Mouse (Mus musculus) induced T-regulatory cell, adult 2 months (primary cell): ENCODE results near the gene Rnf220.

Experiments
- DNase-seq: peaks from one replicate; pipeline ENCODE4 v3.0.0-alpha.2; 2012; ENCODE audit warnings: low read depth

The Rnf220 gene

GRCm38 (mm10) chr4:117496482-117497165 is at the start of gene Rnf220:
TSS of gene Rnf220 (minus strand) at chr4:117497052.
- DNase-seq = no peak

GRCm38 (mm10) chr4:117546616-117547015 is 49.8 kb upstream of the Rnf220 start:
- DNase-seq = no peak

- no peak for DNase-seq
Observed at GRCm38 (mm10) chr4:117545448-117545847, 48.6 kb upstream of the Rnf220 start.

- DNase-seq = no peak
Observed at GRCm38 (mm10) chr4:117540571-117540970, 43.7 kb upstream of the Rnf220 start.

- no peak for DNase-seq
Observed at GRCm38 (mm10) chr4:117539329-117539980, 42.6 kb upstream of the Rnf220 start.

GRCm38 (mm10) chr4:117537002-117537401 is 40.1 kb upstream of the Rnf220 start:
- no peak for DNase-seq

- no peak for DNase-seq
Observed at GRCm38 (mm10) chr4:117535496-117536200, 38.8 kb upstream of the Rnf220 start.

- DNase-seq = no peak
Observed at GRCm38 (mm10) chr4:117529843-117530242, 33.0 kb upstream of the Rnf220 start.

GRCm38 (mm10) chr4:117527952-117528351 is 31.1 kb upstream of the Rnf220 start:
- DNase-seq = peak; percentile 40

GRCm38 (mm10) chr4:117527116-117527899 is 30.5 kb upstream of the Rnf220 start:
- no peak for DNase-seq

GRCm38 (mm10) chr4:117525990-117526389 is 29.1 kb upstream of the Rnf220 start:
- no peak for DNase-seq

GRCm38 (mm10) chr4:117521350-117521749 is 24.5 kb upstream of the Rnf220 start:
- no peak for DNase-seq

- DNase-seq = no peak
Observed at GRCm38 (mm10) chr4:117518246-117518645, 21.4 kb upstream of the Rnf220 start.

GRCm38 (mm10) chr4:117499043-117499442 is 2.2 kb upstream of the Rnf220 start:
- no peak for DNase-seq

- no peak for DNase-seq
Observed at GRCm38 (mm10) chr4:117495869-117496401, 917 bp downstream of the Rnf220 start.

GRCm38 (mm10) chr4:117494911-117495501 is 1.8 kb downstream of the Rnf220 start:
- DNase-seq = peak; percentile 33

- peak; percentile 33 for DNase-seq
Observed at GRCm38 (mm10) chr4:117493905-117494851, 2.7 kb downstream of the Rnf220 start.

GRCm38 (mm10) chr4:117493161-117493568 is 3.7 kb downstream of the Rnf220 start:
- DNase-seq = peak; percentile 34

GRCm38 (mm10) chr4:117491840-117492239 is 5.0 kb downstream of the Rnf220 start:
- DNase-seq = no peak

GRCm38 (mm10) chr4:117489975-117490374 is 6.9 kb downstream of the Rnf220 start:
- no peak for DNase-seq
